Mouse (Mus musculus): ENCODE measurements around the gene Fam118a.
"Not testable (repeated sequence)": the region's sequence is repeated elsewhere in the genome, so short reads cannot be mapped to it uniquely, and the experiment has no call there.

Fam118a gene
- long read RNA-seq, experiment 1, transcript Fam118a-201 (9 exons, 2,518 nt), result major isoform, 5 of 7 reads
- long read RNA-seq, experiment 1, partial matches to known transcripts, result 0 of 7 reads
- long read RNA-seq, experiment 1, other reads (novel, unspliced or antisense), result 2 of 7 reads
- long read RNA-seq, experiment 2, partial matches to known transcripts, result 0 of 3 reads
- long read RNA-seq, experiment 2, other reads (novel, unspliced or antisense), result 2 of 3 reads

DNA sequence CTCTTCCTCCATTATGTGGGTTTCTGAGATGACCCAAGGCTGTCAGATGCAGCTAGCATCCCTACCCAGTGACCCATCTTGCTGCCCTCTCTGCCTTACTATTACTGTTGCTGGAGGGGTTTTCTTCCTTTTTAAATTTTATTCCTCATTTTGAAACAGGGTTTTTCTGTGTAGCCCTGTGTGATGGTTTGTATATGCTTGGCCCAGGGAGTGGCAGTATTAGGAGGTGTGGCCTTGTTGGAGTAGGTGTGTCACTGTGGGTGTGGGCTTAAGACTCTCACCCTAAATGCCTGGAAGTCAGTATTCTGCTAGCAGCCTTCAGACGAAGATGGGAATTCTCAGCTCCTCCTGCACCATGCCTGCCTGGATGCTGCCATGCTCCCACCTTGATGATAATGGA, at the start of gene Fam118a:
Gene Fam118a, plus strand, starts transcription at position 301 of the 400 bp plus-strand sequence.
- intact Hi-C loops (cut with DNase I), result not testable (repeated sequence)

DNA sequence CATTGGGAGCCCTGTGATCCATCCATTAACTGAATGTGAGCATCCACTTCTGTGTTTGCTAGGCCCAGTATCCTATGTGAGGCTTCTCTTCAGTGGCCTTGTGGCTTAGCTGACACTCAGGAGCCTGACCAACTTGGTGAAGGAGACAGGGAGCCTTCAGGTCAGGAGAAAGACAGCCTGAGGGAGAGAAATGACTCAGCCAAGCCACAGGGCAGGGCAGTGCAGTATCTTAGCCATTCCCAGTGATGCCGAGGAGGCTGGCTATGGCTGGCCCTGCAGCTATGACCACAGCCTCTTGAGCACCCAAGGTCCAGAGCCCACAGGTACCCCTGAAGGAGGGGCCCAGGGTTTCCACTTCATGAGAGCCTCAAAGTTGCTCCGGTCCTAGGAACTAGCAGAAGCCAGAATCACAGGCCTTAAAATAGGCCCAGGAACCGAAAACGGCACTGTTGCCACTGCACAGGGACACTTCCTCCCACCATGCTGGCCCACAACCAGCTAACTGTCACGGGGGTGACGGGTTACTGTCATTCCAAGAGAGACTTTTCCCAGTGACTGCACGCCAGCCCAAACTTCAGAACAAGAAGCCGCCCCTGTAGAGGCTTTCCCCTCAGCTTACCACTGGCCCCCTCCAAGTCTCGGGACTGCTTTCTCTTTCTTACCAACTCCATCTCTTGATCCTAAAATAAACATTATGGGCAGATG, 47.0 kb upstream of the Fam118a start:
- intact Hi-C loops (cut with DNase I), result loop anchor here (10.0 kb wide), 1 partner anchor 127 kb away; the partner anchor contains the start of gene Phf21b

- intact Hi-C loops (cut with DNase I), result loop anchor here (10.0 kb wide), 1 partner anchor 128 kb away; the partner anchor contains the start of gene Phf21b
These were observed 45.9 kb upstream of the Fam118a start for GRCm38 (mm10) chr15:84982888-84983287.

DNA sequence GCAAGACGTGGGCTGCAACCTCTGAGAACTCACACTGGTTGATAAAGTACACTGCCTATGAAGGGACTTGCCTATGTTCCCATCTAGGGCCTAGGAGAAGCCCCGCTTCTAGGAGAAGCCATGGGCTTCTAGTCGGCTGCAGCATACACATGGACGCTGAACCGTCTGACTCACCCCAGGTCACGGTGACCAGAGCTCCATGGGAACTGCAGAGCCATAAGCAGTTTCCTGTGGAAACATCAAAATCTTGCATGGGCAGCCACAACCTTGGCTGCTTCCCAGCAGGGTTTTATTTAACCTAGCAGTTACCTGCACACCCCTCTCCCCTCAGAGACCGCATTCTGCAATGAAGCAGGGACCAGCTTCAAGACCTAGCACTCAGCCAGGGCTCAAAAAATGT, 45.0 kb upstream of the Fam118a start:
- intact Hi-C loops (cut with DNase I), result loop anchor here (10.0 kb wide), 1 partner anchor 129 kb away; the partner anchor contains the start of gene Phf21b

GRCm38 (mm10) chr15:84985516-84986160, 43.1 kb upstream of the Fam118a start:
- intact Hi-C loops (cut with DNase I), result loop anchor here (5.0 to 10.0 kb wide), 2 partner anchors 58 to 131 kb away; partner anchors contain the start of gene Phf21b

DNA sequence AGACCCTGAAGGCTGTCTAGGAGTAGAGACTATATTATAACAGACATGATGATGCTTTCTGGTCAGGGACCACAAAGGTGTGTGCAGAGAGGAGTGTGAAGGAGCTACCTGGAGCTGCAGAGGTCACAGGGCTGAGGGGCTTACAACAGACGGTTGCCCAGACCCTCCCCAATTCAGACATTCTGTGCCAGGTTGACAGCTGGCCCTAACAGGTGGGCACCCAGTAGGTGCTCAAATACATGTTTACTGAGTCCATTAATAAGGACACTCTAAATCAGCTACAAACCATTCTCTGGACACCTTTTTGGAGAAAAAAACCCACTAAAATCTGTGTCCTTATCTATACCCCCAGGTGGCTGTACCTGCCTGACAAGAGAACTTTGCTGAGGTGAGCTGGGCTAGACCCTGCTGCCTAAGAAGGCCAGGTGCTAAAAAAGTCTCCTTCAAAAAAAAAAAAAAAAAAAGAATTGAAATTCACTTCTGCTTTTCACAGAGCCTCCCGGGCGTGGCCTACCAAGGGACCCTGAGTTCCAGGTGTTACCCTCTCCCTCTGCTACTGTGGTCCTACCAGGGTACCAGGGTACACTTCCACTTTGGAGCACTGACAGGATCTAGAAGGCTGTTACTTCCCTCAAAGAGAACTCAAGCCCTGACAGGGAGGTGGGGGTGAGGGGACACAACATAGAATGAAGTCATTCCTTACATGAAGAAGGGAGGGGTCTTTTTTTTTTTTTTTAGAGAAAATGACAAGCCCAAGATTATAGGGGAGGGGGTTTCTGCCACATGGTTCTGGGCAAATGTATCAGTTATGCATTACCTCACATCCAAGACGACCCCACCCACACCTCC, 42.4 kb upstream of the Fam118a start:
- intact Hi-C loops (cut with DNase I), result loop anchor here (5.0 to 10.0 kb wide), 2 partner anchors 59 to 132 kb away; partner anchors contain the start of gene Phf21b

- intact Hi-C loops (cut with DNase I), result loop anchor here (5.0 to 10.0 kb wide), 2 partner anchors 60 to 132 kb away; partner anchors contain the start of gene Phf21b
These were observed 41.5 kb upstream of the Fam118a start for GRCm38 (mm10) chr15:84987020-84987815.

DNA sequence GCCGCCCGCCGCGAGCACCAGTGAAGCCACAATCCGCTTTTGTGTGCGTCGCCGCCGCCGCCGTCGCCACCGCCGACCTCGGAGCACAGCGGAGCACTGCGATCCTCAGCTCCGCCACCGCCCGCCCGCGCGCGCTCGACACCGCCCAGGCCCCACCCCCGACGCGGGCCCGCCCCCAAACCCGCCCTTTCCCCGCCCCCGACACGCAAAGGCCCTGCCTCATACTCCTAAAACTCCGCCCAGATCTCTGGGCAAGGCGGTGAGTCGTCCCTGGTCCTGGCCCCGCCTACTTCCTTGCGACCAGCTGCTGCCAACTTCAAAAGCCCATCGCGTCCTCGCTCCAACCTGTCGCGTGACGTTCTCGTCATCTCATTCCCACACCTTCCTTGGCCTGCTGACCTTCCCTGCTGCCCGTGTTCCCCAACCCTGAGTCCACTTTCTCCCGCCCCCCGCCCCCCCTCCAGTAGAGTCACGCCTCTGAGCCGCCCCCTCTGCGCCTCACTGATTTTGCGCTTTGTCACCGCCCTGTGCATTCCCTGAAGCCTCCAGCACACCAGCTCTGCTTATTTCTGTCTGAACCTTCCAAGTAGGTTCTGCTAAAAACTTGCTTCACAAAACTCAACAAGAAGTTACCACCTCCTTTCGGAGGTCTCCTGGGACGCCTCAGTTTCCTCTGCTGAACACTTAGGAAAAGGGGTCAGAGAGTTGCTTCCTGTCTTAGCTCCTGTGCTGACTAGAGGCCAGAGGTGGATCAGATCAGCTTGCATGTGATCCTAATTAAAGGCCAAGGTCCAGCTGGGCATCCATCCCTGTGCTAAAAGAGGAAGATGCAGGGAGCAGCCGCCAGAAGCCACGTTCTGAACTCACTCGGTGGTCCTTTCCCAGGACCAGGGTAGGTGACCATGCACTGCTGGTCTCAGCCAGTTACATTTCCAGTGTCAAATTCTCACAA, 40.6 kb upstream of the Fam118a start, which contains the start of gene 5031439G07Rik:
Gene 5031439G07Rik, minus strand, starts transcription at position 678 of the 952 bp plus-strand sequence.
- intact Hi-C loops (cut with DNase I), result loop anchor here (5.0 to 10.0 kb wide), 2 partner anchors 61 to 133 kb away; partner anchors contain the start of gene Phf21b

DNA sequence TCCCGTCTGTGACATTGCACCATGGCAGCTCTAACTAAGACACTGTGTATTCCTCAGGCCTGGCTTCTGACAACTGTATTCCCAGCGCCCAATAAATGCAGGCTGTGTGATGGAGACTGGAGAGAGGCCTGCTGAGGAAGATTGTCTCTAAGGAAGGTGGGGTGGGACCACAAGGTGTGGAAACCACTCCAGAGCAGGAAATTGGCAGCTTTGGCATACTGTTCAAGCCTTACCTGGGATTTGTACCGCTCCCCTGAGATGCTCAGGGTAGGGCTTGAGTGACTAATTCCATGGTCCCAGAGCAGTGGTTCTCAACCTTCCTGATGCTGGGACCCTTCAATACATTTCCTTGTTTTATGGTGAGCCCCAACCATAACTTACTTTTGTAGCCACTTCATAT, 39.6 kb upstream of the Fam118a start:
- intact Hi-C loops (cut with DNase I), result loop anchor here (5.0 to 10.0 kb wide), 2 partner anchors 62 to 134 kb away; partner anchors contain the start of gene Phf21b

- intact Hi-C loops (cut with DNase I), result loop anchor here (5.0 to 10.0 kb wide), 2 partner anchors 62 to 135 kb away; partner anchors contain the start of gene Phf21b
These were observed 39.0 kb upstream of the Fam118a start for GRCm38 (mm10) chr15:84989771-84990170.

GRCm38 (mm10) chr15:84994498-84994897, 34.2 kb upstream of the Fam118a start:
- intact Hi-C loops (cut with DNase I), result no loop called here

- intact Hi-C loops (cut with DNase I), result no loop called here
These were observed 33.7 kb upstream of the Fam118a start for GRCm38 (mm10) chr15:84995041-84995440.

DNA sequence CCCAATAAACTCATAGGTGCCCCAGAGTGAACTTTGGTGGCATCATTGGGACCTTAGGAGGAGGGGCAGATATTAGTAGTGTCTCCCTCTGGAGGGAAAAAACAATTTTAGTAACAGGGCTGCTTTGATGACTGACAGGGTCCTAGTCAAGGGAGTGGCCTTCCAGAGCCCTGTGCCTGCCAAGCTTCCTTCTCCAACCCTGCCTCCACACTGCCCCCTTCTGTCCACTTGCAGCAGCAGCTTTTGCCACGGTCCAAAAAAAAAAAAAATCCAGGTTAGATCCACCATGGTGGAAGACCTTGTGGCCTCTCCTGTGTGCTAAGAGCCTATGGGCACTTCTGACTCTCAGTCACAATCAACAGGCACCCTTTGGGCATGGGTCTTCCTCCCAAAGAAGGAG, 32.8 kb upstream of the Fam118a start:
- intact Hi-C loops (cut with DNase I), result no loop called here

- intact Hi-C loops (cut with DNase I), result no loop called here
These were observed 30.8 kb upstream of the Fam118a start for GRCm38 (mm10) chr15:84997768-84998454.

GRCm38 (mm10) chr15:84999911-85000310, 28.8 kb upstream of the Fam118a start:
- intact Hi-C loops (cut with DNase I), result loop anchor here (5.0 kb wide), 1 partner anchor 42 kb away; no protein-coding TSS in a partner anchor

- intact Hi-C loops (cut with DNase I), result loop anchor here (1.0 to 5.0 kb wide), 2 partner anchors 41 to 69 kb away; no protein-coding TSS in a partner anchor
These were observed 27.5 kb upstream of the Fam118a start for GRCm38 (mm10) chr15:85000984-85001982.
